Mouse (Mus musculus) heart, adult 2 months (tissue): ENCODE results near the gene Serpina6. TPM values are rescaled to one million over a fixed set of nuclear protein-coding genes. Genes with fewer than 3 reads are reported as not detected.
"Not testable (repeated sequence)": the region's sequence is repeated elsewhere in the genome, so short reads cannot be mapped to it uniquely, and the experiment has no call there.

Experiments
- DNase-seq, 2 experiments: peaks; one replicate each; pipeline ENCODE4 v3.0.0; 2021
- H3K27ac ChIP-seq: fragments of 200-600 bp; 2 replicates; pipeline ENCODE4 v1.8.1; 2022
- H3K27me3 ChIP-seq: fragments of 200-500 bp; 2 replicates; pipeline ENCODE4 v1.6.1; 2012; ENCODE audit warnings: mild to moderate bottlenecking, low read length, inconsistent platforms, mixed read lengths; ENCODE audit not compliant: control insufficient read depth, insufficient read depth
- H3K36me3 ChIP-seq: fragments of 200-500 bp; 2 replicates; pipeline ENCODE4 v1.6.1; 2012; ENCODE audit warnings: low read length, inconsistent platforms; ENCODE audit not compliant: control insufficient read depth, insufficient read depth
- H3K4me1 ChIP-seq: fragments of 200-500 bp; 2 replicates; pipeline ENCODE4 v1.6.1; 2011; ENCODE audit warnings: low read length; ENCODE audit not compliant: control insufficient read depth, insufficient read depth
- H3K4me3 ChIP-seq: fragments of 200-600 bp; 2 replicates; pipeline ENCODE4 v1.8.1; 2022
- H3K79me2 ChIP-seq: fragments of 200-500 bp; replicated peaks from 2 replicates; pipeline ENCODE4 v1.6.1; 2012; ENCODE audit warnings: mild to moderate bottlenecking, inconsistent platforms, low read length, moderate library complexity, mixed read lengths; ENCODE audit not compliant: control insufficient read depth, insufficient read depth
- H3K9ac ChIP-seq: fragments of 200-500 bp; 2 replicates; pipeline ENCODE4 v1.6.1; 2012; ENCODE audit warnings: low read depth, mild to moderate bottlenecking, control low read depth, inconsistent platforms, low read length, mixed read lengths
- CTCF ChIP-seq: fragments of 200-600 bp; IDR thresholded peaks from 2 replicates; pipeline ENCODE4 v1.8.1; 2022; ENCODE audit warnings: antibody characterized with exemption, mild to moderate bottlenecking, moderate library complexity
- EP300 ChIP-seq: fragments of 200-500 bp; IDR thresholded peaks from 2 replicates; pipeline ENCODE4 v1.6.1; 2011; ENCODE audit warnings: low read depth, low read length, control low read depth; ENCODE audit not compliant: insufficient read depth
- POLR2A ChIP-seq: fragments of 200-500 bp; IDR thresholded peaks from 2 replicates; pipeline ENCODE4 v1.6.1; 2011; ENCODE audit warnings: mild to moderate bottlenecking, low read depth, low read length, control low read depth; ENCODE audit not compliant: insufficient read depth
- WGBS: fragments of 180-500 bp; shearing (Covaris S2); methylation state at CpG from one replicate; pipeline ENCODE4 v1.1.7; 2018; 5-methylcytosine and 5-hydroxymethylcytosine counted together
- intact Hi-C: fragments of 180-260 bp; cut with DNase I; formaldehyde crosslinking; loops from one replicate; pipeline ENCODE4 v1.15.1; 2025
- polyA plus RNA-seq: library from polyadenylated mRNA; depleted of rRNA; stranded (reverse); fragments of >200 nt; gene quantifications from 2 replicates; pipeline ENCODE4 v1.2.3, GENCODE M21; 2012
- total RNA-seq, 2 experiments: library from RNA; stranded (reverse); gene quantifications; 2 replicates each; pipeline ENCODE4 v1.2.3; 2021

Gene Serpina6
- total and polyA plus RNA-seq, 3 experiments, result not detected

- H3K9ac ChIP-seq, result no peak within 1 kb of the TSS
- no peaks in the 10 kb centered on the region for H3K36me3 ChIP-seq
- H3K79me2 ChIP-seq, result no peaks in the 10 kb centered on the region
- no peak within 1 kb of the TSS for H3K4me3 ChIP-seq
- no peaks in the 10 kb centered on the region for H3K4me1 ChIP-seq
- DNase-seq, result no peak
- no peaks in the 10 kb centered on the region for H3K27me3 ChIP-seq
- 85% methylated on average over 1 of the region's 1 CpGs for WGBS
- intact Hi-C loops, result no loop called here
- TF ChIP-seq CTCF, result no peak
- no peak for TF ChIP-seq EP300
- no peak for TF ChIP-seq POLR2A
- H3K27ac ChIP-seq, result no peak within 1 kb of the TSS
Observed at GRCm38 (mm10) chr12:103676039-103676438, 19.0 kb upstream of the Serpina6 start, which contains the start of gene Serpina16. Gene Serpina16, minus strand, starts transcription at chr12:103676139.

- 72% methylated on average over 2 of the region's 2 CpGs for WGBS
- Histone ChIP-seq H3K4me1 (no peaks in the 10 kb centered on the region), H3K36me3 (no peaks in the 10 kb centered on the region), H3K4me3 (no peak overlapping the region), H3K27me3 (no peaks in the 10 kb centered on the region), H3K79me2 (no peaks in the 10 kb centered on the region), H3K27ac (no peak overlapping the region), H3K9ac (no peak overlapping the region)
- intact Hi-C loops, result no loop called here
- peak; percentile 33 to 47 for DNase-seq
- TF ChIP-seq POLR2A (no peak), EP300 (no peak), CTCF (no peak)
Observed at GRCm38 (mm10) chr12:103673179-103673578, 16.2 kb upstream of the Serpina6 start.

DNA sequence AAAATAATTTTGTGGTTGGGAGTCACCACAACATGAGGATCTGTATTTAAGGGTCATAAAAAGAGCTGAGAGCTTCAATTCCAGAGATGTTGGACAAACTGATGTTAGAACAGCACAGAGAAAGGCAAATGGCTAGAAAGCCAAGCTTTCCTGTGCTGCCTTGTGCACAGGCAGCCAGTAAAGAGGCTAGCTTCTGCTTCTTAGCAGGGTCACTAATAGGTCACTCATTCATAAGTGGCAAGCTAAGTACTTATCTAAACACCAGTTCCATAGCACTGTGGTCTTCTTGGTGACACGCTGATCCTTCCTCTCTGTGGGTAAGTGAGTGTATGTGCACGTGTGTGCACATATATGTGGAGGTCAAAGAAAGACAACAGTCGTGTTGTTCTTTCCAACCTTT, 14.5 kb upstream of the Serpina6 start:
- no peaks in the 10 kb centered on the region for H3K27me3 ChIP-seq
- WGBS, result 57% methylated on average over 3 of the region's 3 CpGs
- no peak for DNase-seq
- H3K27ac ChIP-seq, result no peak overlapping the region
- no peaks in the 10 kb centered on the region for H3K36me3 ChIP-seq
- intact Hi-C loops, result no loop called here
- no peaks in the 10 kb centered on the region for H3K4me1 ChIP-seq
- no peak overlapping the region for H3K9ac ChIP-seq
- H3K79me2 ChIP-seq, result no peaks in the 10 kb centered on the region
- H3K4me3 ChIP-seq, result no peak overlapping the region
- TF ChIP-seq CTCF, result no peak
- no peak for TF ChIP-seq POLR2A
- TF ChIP-seq EP300, result no peak

DNA sequence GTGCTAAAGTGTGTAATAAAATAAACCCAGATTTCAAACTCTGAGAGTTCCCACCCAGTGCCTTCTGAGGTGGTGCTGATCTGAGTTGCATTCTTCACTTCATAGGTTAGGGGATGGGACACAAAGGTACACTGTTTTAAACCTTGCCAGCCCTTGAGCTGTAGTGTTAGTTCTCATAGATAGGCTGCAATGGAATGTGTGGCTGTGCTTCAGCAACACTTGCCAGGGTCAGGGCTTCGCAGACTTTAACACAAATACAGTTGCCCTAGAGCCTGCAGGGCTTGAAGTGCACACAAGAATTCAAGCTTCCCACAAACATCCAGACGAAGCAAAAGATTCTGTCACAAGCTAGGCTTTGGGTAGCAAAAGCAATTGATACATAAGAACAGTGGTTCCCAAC, 14.0 kb upstream of the Serpina6 start:
- H3K36me3 ChIP-seq, result no peaks in the 10 kb centered on the region
- no peak overlapping the region for H3K9ac ChIP-seq
- no peak overlapping the region for H3K27ac ChIP-seq
- 43% methylated on average over 2 of the region's 2 CpGs for WGBS
- no peak for DNase-seq
- no peaks in the 10 kb centered on the region for H3K27me3 ChIP-seq
- H3K4me3 ChIP-seq, result no peak overlapping the region
- TF ChIP-seq CTCF (no peak), POLR2A (no peak), EP300 (no peak)
- no peaks in the 10 kb centered on the region for H3K4me1 ChIP-seq
- H3K79me2 ChIP-seq, result no peaks in the 10 kb centered on the region
- intact Hi-C loops, result no loop called here

GRCm38 (mm10) chr12:103670344-103670743, 13.3 kb upstream of the Serpina6 start:
- Histone ChIP-seq H3K36me3 (no peaks in the 10 kb centered on the region), H3K27me3 (no peaks in the 10 kb centered on the region), H3K4me3 (no peak overlapping the region), H3K4me1 (no peaks in the 10 kb centered on the region), H3K27ac (no peak overlapping the region), H3K9ac (no peak overlapping the region), H3K79me2 (no peaks in the 10 kb centered on the region)
- intact Hi-C loops, result no loop called here
- WGBS, result 65% methylated on average over 5 of the region's 5 CpGs
- DNase-seq, result no peak
- TF ChIP-seq CTCF (no peak), EP300 (no peak), POLR2A (no peak)

GRCm38 (mm10) chr12:103665286-103665685, 8.3 kb upstream of the Serpina6 start:
- intact Hi-C loops, result no loop called here
- TF ChIP-seq EP300, result no peak
- TF ChIP-seq CTCF, result no peak
- no peak for TF ChIP-seq POLR2A

GRCm38 (mm10) chr12:103662053-103662452, 5.0 kb upstream of the Serpina6 start:
- intact Hi-C loops, H3K36me3 ChIP-seq, H3K9ac ChIP-seq, DNase-seq, H3K4me3 ChIP-seq, H3K79me2 ChIP-seq, H3K27me3 ChIP-seq, H3K4me1 ChIP-seq, H3K27ac ChIP-seq: not testable (repeated sequence)

More at GRCm38 (mm10) chr12:103665286-103665685, 8.3 kb upstream of the Serpina6 start:
- WGBS, result 83% methylated on average over 3 of the region's 3 CpGs
- Histone ChIP-seq H3K36me3 (no peaks in the 10 kb centered on the region), H3K4me3 (no peak overlapping the region), H3K79me2 (no peaks in the 10 kb centered on the region), H3K27ac (no peak overlapping the region), H3K4me1 (no peaks in the 10 kb centered on the region), H3K27me3 (no peaks in the 10 kb centered on the region), H3K9ac (no peak overlapping the region)
- DNase-seq, result peak in 1 of 2 experiments; percentile 2
